Mouse (Mus musculus): Measurements from ENCODE around the gene Nkx2-1. TPM values are rescaled to one million over a fixed set of nuclear protein-coding genes. Genes with fewer than 3 reads are reported as not detected.
"Not testable (repeated sequence)": the region's sequence is repeated elsewhere in the genome, so short reads cannot be mapped to it uniquely, and the experiment has no call there.

Gene Nkx2-1
- polyA plus RNA-seq, 1 experiment from 2014 or later = 0.14 TPM

DNA sequence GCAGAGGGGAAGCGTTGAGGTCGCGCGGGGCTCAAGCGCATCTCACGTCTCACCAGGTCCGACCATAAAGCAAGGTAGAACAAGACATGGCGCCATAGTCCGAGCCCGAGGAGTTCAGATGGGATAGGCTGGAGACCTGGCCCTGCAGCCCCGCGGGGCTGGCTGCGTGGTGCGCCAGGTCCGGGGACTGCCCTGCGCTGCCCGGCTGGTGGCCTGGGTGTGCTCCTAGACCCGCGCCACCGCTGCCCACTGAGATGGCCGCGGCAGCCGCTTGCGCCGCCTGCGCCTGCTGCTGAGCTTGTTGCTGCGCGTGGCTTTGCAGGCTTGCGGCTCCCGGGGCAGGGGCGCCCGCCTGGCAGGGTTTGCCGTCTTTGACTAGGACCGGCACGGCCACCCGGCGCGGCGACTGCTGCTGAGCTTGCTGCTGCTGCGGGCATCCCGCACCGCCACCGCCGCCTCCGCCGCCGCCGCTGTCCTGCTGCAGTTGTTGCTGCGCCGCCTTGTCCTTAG is 3.7 kb downstream of the Nkx2-1 start:
- Histone ChIP-seq H3K36me3 (no peaks in the 10 kb centered on the region), H3K27me3 (peaks cover 98% of the 10 kb centered on the region), H3K4me2 (0 out of 2 replicates have a peak overlapping the region, but pooled peaks have one; percentile 14), H3K4me1 (replicated peaks) (peaks cover 12% of the 10 kb centered on the region; the same call in 1 of the 2 replicates), H3K9me3 (no peaks in the 10 kb centered on the region), H3K27ac (replicated peaks) (no peak overlapping the region), H3K9ac (no peak overlapping the region), H3K4me3 (peak overlapping the region; percentile 11; the same call in 1 of the 2 replicates)
- 1% methylated on average over 50 of the region's 50 CpGs for WGBS
- no peak for ATAC-seq (ENCODE audit: low read depth)

DNA sequence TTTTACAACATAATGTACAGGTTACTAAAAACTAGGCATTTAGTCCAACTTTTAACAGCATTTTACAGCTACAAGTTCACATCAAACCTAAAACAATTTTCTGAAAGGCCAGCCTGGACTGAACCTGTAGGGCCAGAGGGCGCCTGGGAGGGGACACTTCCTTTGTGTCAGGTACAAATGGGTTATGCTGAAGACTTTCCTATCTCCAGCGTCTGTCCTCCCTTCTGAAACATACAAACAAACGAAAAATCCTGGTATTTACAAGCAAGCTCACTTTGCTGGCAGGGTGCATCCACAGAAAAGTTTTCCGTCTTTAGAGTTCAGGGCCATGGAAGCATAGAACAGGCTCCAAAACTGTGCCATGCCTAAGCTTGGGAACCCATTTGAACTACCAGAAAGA is 4.6 kb downstream of the Nkx2-1 start:
- no peak overlapping the region for H3K9ac ChIP-seq
- 2% methylated on average over 4 of the region's 4 CpGs for WGBS
- H3K27ac ChIP-seq (replicated peaks) = no peak overlapping the region
- H3K36me3 ChIP-seq = no peaks in the 10 kb centered on the region
- peaks cover 98% of the 10 kb centered on the region for H3K27me3 ChIP-seq
- H3K4me3 ChIP-seq = no peak overlapping the region
- peaks cover 12% of the 10 kb centered on the region; the same call in 1 of the 2 replicates for H3K4me1 ChIP-seq (replicated peaks)
- ATAC-seq (ENCODE audit: low read depth) = no peak
- no peaks in the 10 kb centered on the region for H3K9me3 ChIP-seq
- no peak overlapping the region for H3K4me2 ChIP-seq

DNA sequence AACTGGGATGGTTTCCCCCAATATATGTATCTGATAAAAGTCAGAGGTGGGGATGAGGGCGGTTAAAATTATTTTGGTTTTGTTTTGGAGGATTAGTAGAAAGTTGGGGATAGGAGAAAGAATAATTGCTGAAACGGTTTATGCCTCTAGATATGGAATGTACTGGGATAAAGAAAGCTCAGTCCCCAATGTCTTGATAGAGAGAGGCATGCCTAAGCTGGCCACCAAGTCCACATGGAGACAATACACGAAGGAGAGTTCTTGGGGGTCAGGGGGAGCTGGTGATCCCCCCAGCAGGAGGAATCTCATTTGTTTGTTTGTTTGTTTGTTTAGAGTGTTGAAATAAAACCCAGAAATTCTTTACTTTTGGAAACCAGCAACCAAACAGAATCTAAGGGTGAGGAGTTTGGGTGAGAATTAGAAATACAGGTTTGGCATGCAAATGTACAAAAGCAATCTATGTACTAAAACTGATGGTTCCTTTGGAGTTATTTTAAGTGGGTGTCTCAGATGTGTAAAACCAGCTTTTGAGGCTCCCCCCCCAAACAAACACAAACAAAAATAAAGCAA is 5.6 kb downstream of the Nkx2-1 start:
- H3K27me3 ChIP-seq = peaks cover 98% of the 10 kb centered on the region
- H3K27ac ChIP-seq (replicated peaks) = no peak overlapping the region
- no peaks in the 10 kb centered on the region for H3K36me3 ChIP-seq
- no peak overlapping the region for H3K4me3 ChIP-seq
- H3K4me2 ChIP-seq = no peak overlapping the region
- ATAC-seq (ENCODE audit: low read depth) = no peak
- no peak overlapping the region for H3K9ac ChIP-seq
- peaks cover 12% of the 10 kb centered on the region; the same call in 1 of the 2 replicates for H3K4me1 ChIP-seq (replicated peaks)
- 2% methylated on average over 3 of the region's 3 CpGs for WGBS
- no peaks in the 10 kb centered on the region for H3K9me3 ChIP-seq

GRCm38 (mm10) chr12:56529931-56530330 is 6.8 kb downstream of the Nkx2-1 start:
- H3K4me2 ChIP-seq = no peak overlapping the region
- no peak overlapping the region for H3K9ac ChIP-seq
- H3K9me3 ChIP-seq = no peaks in the 10 kb centered on the region
- H3K27ac ChIP-seq (replicated peaks) = no peak overlapping the region
- no peak for ATAC-seq (ENCODE audit: low read depth)
- 2% methylated on average over 3 of the region's 3 CpGs for WGBS
- no peaks in the 10 kb centered on the region for H3K36me3 ChIP-seq
- no peak overlapping the region for H3K4me3 ChIP-seq
- H3K27me3 ChIP-seq = peaks cover 96% of the 10 kb centered on the region
- H3K4me1 ChIP-seq (replicated peaks) = peaks cover 11% of the 10 kb centered on the region; the same call in 1 of the 2 replicates

GRCm38 (mm10) chr12:56528881-56529681 is 7.6 kb downstream of the Nkx2-1 start:
- no peak overlapping the region for H3K4me3 ChIP-seq
- H3K9ac ChIP-seq = no peak overlapping the region
- peaks cover 96% of the 10 kb centered on the region for H3K27me3 ChIP-seq
- no peak for ATAC-seq (ENCODE audit: low read depth)
- H3K36me3 ChIP-seq = no peaks in the 10 kb centered on the region
- no peaks in the 10 kb centered on the region for H3K9me3 ChIP-seq
- no peak overlapping the region for H3K27ac ChIP-seq (replicated peaks)
- under 1% methylated on average over 36 of the region's 36 CpGs for WGBS
- H3K4me2 ChIP-seq = no peak overlapping the region
- H3K4me1 ChIP-seq (replicated peaks) = peaks cover 4% of the 10 kb centered on the region; the same call in 1 of the 2 replicates

GRCm38 (mm10) chr12:56528034-56528570 is 8.6 kb downstream of the Nkx2-1 start:
- H3K9ac ChIP-seq = no peak overlapping the region
- H3K4me3 ChIP-seq = no peak overlapping the region
- no peak for ATAC-seq (ENCODE audit: low read depth)
- H3K27ac ChIP-seq (replicated peaks) = no peak overlapping the region
- peaks cover 3% of the 10 kb centered on the region; the same call in 1 of the 2 replicates for H3K4me1 ChIP-seq (replicated peaks)
- peaks cover 96% of the 10 kb centered on the region for H3K27me3 ChIP-seq
- H3K9me3 ChIP-seq = no peaks in the 10 kb centered on the region
- WGBS = 2% methylated on average over 8 of the region's 8 CpGs
- no peaks in the 10 kb centered on the region for H3K36me3 ChIP-seq
- H3K4me2 ChIP-seq = no peak overlapping the region

DNA sequence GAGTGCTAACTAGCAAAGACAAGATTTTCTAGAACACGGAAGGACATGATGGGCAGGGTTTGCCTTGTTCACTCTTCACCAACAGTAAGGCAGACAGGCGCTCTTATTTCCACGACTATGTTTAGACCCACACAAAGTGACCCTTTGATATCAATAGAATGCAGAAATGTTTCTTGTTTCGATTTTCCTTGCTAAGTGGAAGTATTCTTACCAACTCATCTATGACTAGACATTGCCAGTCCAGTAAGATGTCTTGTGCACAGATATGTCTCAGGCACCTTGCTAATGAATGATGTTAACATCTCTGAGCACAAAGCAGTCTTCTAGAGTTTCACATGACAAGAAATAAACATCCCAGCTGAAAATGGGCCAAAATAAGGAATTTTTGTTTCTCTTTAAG is 9.6 kb downstream of the Nkx2-1 start:
- ATAC-seq (ENCODE audit: low read depth) = no peak
- H3K4me2 ChIP-seq = no peak overlapping the region
- peaks cover 98% of the 10 kb centered on the region for H3K27me3 ChIP-seq
- no peak overlapping the region for H3K4me3 ChIP-seq
- H3K9ac ChIP-seq = no peak overlapping the region
- no peaks in the 10 kb centered on the region for H3K4me1 ChIP-seq (replicated peaks)
- no peak overlapping the region for H3K27ac ChIP-seq (replicated peaks)
- no peaks in the 10 kb centered on the region for H3K9me3 ChIP-seq
- H3K36me3 ChIP-seq = no peaks in the 10 kb centered on the region
- WGBS = 22% methylated on average over 4 of the region's 4 CpGs

DNA sequence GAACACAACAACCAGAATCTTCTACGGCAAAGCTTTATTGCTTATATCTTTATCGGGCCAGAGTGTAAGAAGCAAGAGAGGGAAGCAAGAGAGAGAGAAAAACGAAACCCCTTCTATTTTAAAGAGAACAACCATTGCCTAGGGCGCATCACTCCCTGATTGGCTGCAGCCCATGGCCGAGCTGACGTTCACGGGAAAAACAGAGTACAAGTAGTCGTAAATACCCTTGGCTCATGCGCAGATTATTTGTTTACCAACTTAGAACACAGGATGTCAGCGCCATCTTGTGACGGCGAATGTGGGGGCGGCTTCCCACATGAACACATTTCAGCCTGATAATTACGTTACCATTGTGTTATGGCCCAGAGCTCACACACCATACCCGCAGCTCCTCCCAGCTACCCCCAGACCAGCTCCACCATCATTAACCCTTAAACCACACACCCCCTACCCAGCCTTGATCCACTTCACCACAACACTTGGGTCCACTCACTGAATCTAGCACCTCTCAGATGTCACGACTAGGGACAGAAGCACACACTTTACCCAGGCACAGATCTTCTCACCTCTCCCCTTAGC is 11.4 kb downstream of the Nkx2-1 start:
- H3K36me3 ChIP-seq; H3K9me3 ChIP-seq; H3K4me2 ChIP-seq; H3K9ac ChIP-seq; H3K4me3 ChIP-seq; H3K27ac ChIP-seq (replicated peaks); H3K4me1 ChIP-seq (replicated peaks): not testable (repeated sequence)
- peaks cover 96% of the 10 kb centered on the region for H3K27me3 ChIP-seq
- 3% methylated on average over 10 of the region's 16 CpGs for WGBS
- ATAC-seq (ENCODE audit: low read depth) = peak; percentile 74; the same call in 1 of the 2 replicates

GRCm38 (mm10) chr12:56524201-56524600 is 12.5 kb downstream of the Nkx2-1 start:
- no peak for ATAC-seq (ENCODE audit: low read depth)
- Histone ChIP-seq H3K4me2 (no peak overlapping the region), H3K4me1 (replicated peaks) (0 out of 2 replicates have a peak, but pooled peaks cover 4% of the 10 kb centered on the region), H3K4me3 (no peak overlapping the region), H3K9ac (no peak overlapping the region), H3K9me3 (no peaks in the 10 kb centered on the region), H3K36me3 (no peaks in the 10 kb centered on the region), H3K27me3 (peaks cover 96% of the 10 kb centered on the region), H3K27ac (replicated peaks) (no peak overlapping the region)
- 1% methylated on average over 14 of the region's 14 CpGs for WGBS

GRCm38 (mm10) chr12:56522191-56522590 is 14.5 kb downstream of the Nkx2-1 start:
- Histone ChIP-seq H3K4me1 (replicated peaks) (0 out of 2 replicates have a peak, but pooled peaks cover 4% of the 10 kb centered on the region), H3K9me3 (no peaks in the 10 kb centered on the region), H3K9ac (no peak overlapping the region), H3K4me3 (no peak overlapping the region), H3K27me3 (peaks cover 96% of the 10 kb centered on the region), H3K4me2 (no peak overlapping the region), H3K36me3 (no peaks in the 10 kb centered on the region), H3K27ac (replicated peaks) (no peak overlapping the region)
- ATAC-seq (ENCODE audit: low read depth) = no peak
- 18% methylated on average over 4 of the region's 4 CpGs for WGBS

- ATAC-seq (ENCODE audit: low read depth) = 0 out of 2 replicates have a peak, but pooled peaks have one; percentile 28
- Histone ChIP-seq H3K4me1 (replicated peaks) (0 out of 2 replicates have a peak, but pooled peaks cover 4% of the 10 kb centered on the region), H3K27ac (replicated peaks) (no peak overlapping the region), H3K27me3 (peaks cover 93% of the 10 kb centered on the region), H3K9ac (no peak overlapping the region), H3K4me3 (no peak overlapping the region), H3K9me3 (no peaks in the 10 kb centered on the region), H3K36me3 (no peaks in the 10 kb centered on the region), H3K4me2 (no peak overlapping the region)
- WGBS = 0% methylated on average over 32 of the region's 33 CpGs
These were observed 15.4 kb downstream of the Nkx2-1 start for GRCm38 (mm10) chr12:56521106-56521840.
